Mouse (Mus musculus): Measurements from ENCODE around the gene Egr2. TPM values are rescaled to one million over a fixed set of nuclear protein-coding genes. Genes with fewer than 3 reads are reported as not detected.

The Egr2 gene
- polyA plus RNA-seq (2017; shearing (Covaris generic)) = 10 to 100 TPM; 44.0 to 72.4 TPM

GRCm38 (mm10) chr10:67535256-67535655 is at the start of gene Egr2:
TSS of gene Egr2 (plus strand) at chr10:67535475.

GRCm38 (mm10) chr10:67548877-67549731 is 13.8 kb downstream of the Egr2 start, which contains the start of gene Ado:
TSS of gene Ado (minus strand) at chr10:67548955.

Other genes starting within 250 kb of the Egr2 start
- gene Ado, start 13.5 kb downstream of the Egr2 start, polyA plus RNA-seq (2017; shearing (Covaris generic)) = 10 to 100 TPM; 10.3 to 14.5 TPM

All from inflammation-experienced regulatory T-cells (primary cell).